Mouse (Mus musculus) bone marrow, adult 2 months (tissue): ENCODE measurements around the gene Tradd. TPM values are rescaled to one million over a fixed set of nuclear protein-coding genes. Genes with fewer than 3 reads are reported as not detected.

Experiments
- H3K27ac ChIP-seq: fragments of 200-500 bp; 2 replicates; pipeline ENCODE4 v1.5.1; 2012; ENCODE audit warnings: low read depth, mild to moderate bottlenecking, control low read depth, inconsistent platforms, low read length; ENCODE audit not compliant: control insufficient read depth, poor library complexity, insufficient read depth
- H3K4me1 ChIP-seq: fragments of 200-500 bp; 2 replicates; pipeline ENCODE4 v1.6.1; 2011; ENCODE audit warnings: low read length; ENCODE audit not compliant: control insufficient read depth, insufficient read depth
- H3K4me3 ChIP-seq: fragments of 200-500 bp; replicated peaks from 2 replicates; pipeline ENCODE3; 2011; ENCODE audit warnings: mild to moderate bottlenecking, low read depth, low read length, control low read depth; ENCODE audit not compliant: control insufficient read depth
- CTCF ChIP-seq: fragments of 200-500 bp; IDR thresholded peaks from 2 replicates; pipeline ENCODE4 v1.5.1; 2011; ENCODE audit warnings: low read length, control low read depth; ENCODE audit not compliant: control insufficient read depth, insufficient read depth
- POLR2A ChIP-seq: fragments of 200-500 bp; IDR thresholded peaks from 2 replicates; pipeline ENCODE4 v1.6.1; 2011; ENCODE audit warnings: low read depth, mild to moderate bottlenecking, control low read depth, low read length, borderline replicate concordance; ENCODE audit not compliant: control insufficient read depth
- WGBS: fragments of 180-500 bp; shearing (Covaris S2); methylation state at CpG from one replicate; pipeline ENCODE4 v1.1.7; 2018; 5-methylcytosine and 5-hydroxymethylcytosine counted together
- polyA plus RNA-seq: library from polyadenylated mRNA; stranded (reverse); fragments of >200 nt; gene quantifications from 2 replicates; pipeline ENCODE4 v1.2.4, GENCODE M21; 2011; ENCODE audit warnings: low replicate concordance; ENCODE audit not compliant: missing spikeins, insufficient read depth, insufficient read length

The Tradd gene
- polyA plus RNA-seq, 1 experiment: 11.3 TPM

GRCm38 (mm10) chr8:105281821-105282220, 17.4 kb upstream of the Tradd start:
- Histone ChIP-seq H3K4me3 (no peak overlapping the region), H3K4me1 (peaks cover 1% of the 10 kb centered on the region), H3K27ac (no peak overlapping the region)
- 86% methylated on average over 12 of the region's 12 CpGs for WGBS
- TF ChIP-seq CTCF (no peak), POLR2A (no peak)

- WGBS: 47% methylated on average over 3 of the region's 3 CpGs
- peaks cover 1% of the 10 kb centered on the region for H3K4me1 ChIP-seq
- no peak for TF ChIP-seq CTCF
- TF ChIP-seq POLR2A: no peak
- H3K4me3 ChIP-seq: no peak overlapping the region
- H3K27ac ChIP-seq: no peak overlapping the region
Measured at GRCm38 (mm10) chr8:105280567-105280966, 16.2 kb upstream of the Tradd start.

- WGBS: under 1% methylated on average over 28 of the region's 28 CpGs
- Histone ChIP-seq H3K4me3 (no peak overlapping the region), H3K4me1 (peaks cover 1% of the 10 kb centered on the region), H3K27ac (no peak overlapping the region)
- TF ChIP-seq CTCF (no peak), POLR2A (no peak; the same call in 1 of the 2 replicates)
Measured at GRCm38 (mm10) chr8:105278911-105279334, 14.5 kb upstream of the Tradd start.

GRCm38 (mm10) chr8:105276292-105277120, 12.1 kb upstream of the Tradd start:
- 5% methylated on average over 30 of the region's 30 CpGs for WGBS
- Histone ChIP-seq H3K4me3 (no peak overlapping the region), H3K4me1 (peaks cover 1% of the 10 kb centered on the region), H3K27ac (no peak overlapping the region)
- TF ChIP-seq POLR2A (no peak), CTCF (no peak)

GRCm38 (mm10) chr8:105275840-105276239, 11.4 kb upstream of the Tradd start, which contains the start of gene Nol3:
Nol3 (plus strand) TSS chr8:105276140.
- no peak within 1 kb of the TSS for H3K27ac ChIP-seq
- peaks cover 1% of the 10 kb centered on the region for H3K4me1 ChIP-seq
- TF ChIP-seq POLR2A (no peak), CTCF (no peak)
- H3K4me3 ChIP-seq: no peak within 1 kb of the TSS
- WGBS: 11% methylated on average over 10 of the region's 10 CpGs

- H3K4me3 ChIP-seq: no peak overlapping the region
- no peak overlapping the region for H3K27ac ChIP-seq
- TF ChIP-seq CTCF: no peak
- no peak for TF ChIP-seq POLR2A
- peaks cover 1% of the 10 kb centered on the region for H3K4me1 ChIP-seq
- 28% methylated on average over 11 of the region's 11 CpGs for WGBS
Measured at GRCm38 (mm10) chr8:105275387-105275786, 11.0 kb upstream of the Tradd start.

GRCm38 (mm10) chr8:105270916-105271186, 6.4 kb upstream of the Tradd start:
- H3K4me1 ChIP-seq: no peaks in the 10 kb centered on the region
- WGBS: 18% methylated on average over 11 of the region's 11 CpGs
- no peak overlapping the region for H3K4me3 ChIP-seq
- no peak overlapping the region for H3K27ac ChIP-seq
- TF ChIP-seq CTCF: no peak
- TF ChIP-seq POLR2A: no peak

- WGBS: 10% methylated on average over 39 of the region's 39 CpGs
- no peak overlapping the region; the same call in 1 of the 2 replicates for H3K27ac ChIP-seq
- no peak overlapping the region for H3K4me3 ChIP-seq
- TF ChIP-seq CTCF (no peak), POLR2A (no peak)
- H3K4me1 ChIP-seq: no peaks in the 10 kb centered on the region
Measured at GRCm38 (mm10) chr8:105270101-105270915, 5.9 kb upstream of the Tradd start.
